Mouse (Mus musculus) heart, postnatal 0 days (tissue): ENCODE results near the gene Ear10. TPM values are rescaled to one million over a fixed set of nuclear protein-coding genes. Genes with fewer than 3 reads are reported as not detected.
"Not testable (repeated sequence)": the region's sequence is repeated elsewhere in the genome, so short reads cannot be mapped to it uniquely, and the experiment has no call there.

ENCODE experiments used
- ATAC-seq: fragments of 200-750 bp; cut with Nextera tagmentation; 2 replicates; pipeline ENCODE4 v1.8.0; 2017; ENCODE audit warnings: low read depth, moderate number of reproducible peaks, moderate library complexity; ENCODE audit not compliant: insufficient read depth
- DNase-seq: peaks from one replicate; pipeline ENCODE4 v3.0.0-alpha.2; 2016; ENCODE audit warnings: low spot score
- H3K27ac ChIP-seq: fragments of 300-500 bp; sonication (generic); 2 replicates; pipeline ENCODE4 v1.5.1; 2014; ENCODE audit warnings: low read depth, mild to moderate bottlenecking
- H3K27me3 ChIP-seq: fragments of 300-500 bp; sonication (generic); 2 replicates; pipeline ENCODE4 v1.6.1; 2014; ENCODE audit warnings: low read length, mixed read lengths; ENCODE audit not compliant: control insufficient read depth, insufficient read depth
- H3K36me3 ChIP-seq: fragments of 300-500 bp; sonication (generic); replicated peaks from 2 replicates; pipeline ENCODE4 v1.6.1; 2014; ENCODE audit warnings: low read length, mixed read lengths; ENCODE audit not compliant: control insufficient read depth, insufficient read depth
- H3K4me1 ChIP-seq: fragments of 300-500 bp; sonication (generic); 2 replicates; pipeline ENCODE4 v1.6.1; 2014; ENCODE audit warnings: antibody characterized with exemption; ENCODE audit not compliant: control insufficient read depth, insufficient read depth
- H3K4me2 ChIP-seq: fragments of 300-500 bp; sonication (generic); 2 replicates; pipeline ENCODE4 v1.6.1; 2014; ENCODE audit warnings: low read depth, mild to moderate bottlenecking, low read length, moderate library complexity
- H3K4me3 ChIP-seq: fragments of 300-500 bp; sonication (generic); 2 replicates; pipeline ENCODE4 v1.5.1; 2014; ENCODE audit warnings: low read depth, low read length
- H3K9ac ChIP-seq: fragments of 300-500 bp; sonication (generic); replicated peaks from 2 replicates; pipeline ENCODE4 v1.6.1; 2014; ENCODE audit warnings: low read depth, low read length, mixed read lengths
- H3K9me3 ChIP-seq: fragments of 300-500 bp; sonication (generic); replicated peaks from 2 replicates; pipeline ENCODE4 v1.6.1; 2016; ENCODE audit warnings: low read length; ENCODE audit not compliant: control insufficient read depth
- WGBS: fragments of 180-500 bp; shearing (Covaris S2); extraction: QIAGEN DNeasy Blood & Tissue Kit; methylation state at CpG from one replicate; pipeline ENCODE4 v1.1.7; 2014; 5-methylcytosine and 5-hydroxymethylcytosine counted together
- polyA plus RNA-seq: library from polyadenylated mRNA; unstranded; fragments of >200 nt; fragmentation: Nextera tagmentation; extraction: Ambion mirVana; gene quantifications from 2 replicates; pipeline ENCODE4 v1.2.1, GENCODE M21; 2015
- total RNA-seq: library from RNA; depleted of rRNA; stranded (reverse); fragments of >200 nt; gene quantifications from 2 replicates; pipeline ENCODE4 v1.2.3, GENCODE M21; 2014; ENCODE audit warnings: low replicate concordance; rRNA removed

The Ear10 gene
- total and polyA plus RNA-seq, 2 experiments from 2014 or later, result not detected

GRCm38 (mm10) chr14:43875417-43875816 is 47.9 kb downstream of the Ear10 start, which contains the start of gene Ear1:
Gene Ear1 (minus strand): TSS chr14:43875517.
- DNase-seq, H3K27me3 ChIP-seq, H3K4me2 ChIP-seq, H3K36me3 ChIP-seq, H3K4me3 ChIP-seq, ATAC-seq, H3K4me1 ChIP-seq, H3K9me3 ChIP-seq, H3K9ac ChIP-seq, H3K27ac ChIP-seq: not testable (repeated sequence)
- 74% methylated on average over 2 of the region's 3 CpGs for WGBS

- H3K9ac ChIP-seq, H3K27me3 ChIP-seq, H3K36me3 ChIP-seq, H3K27ac ChIP-seq, H3K4me1 ChIP-seq, H3K4me3 ChIP-seq, H3K4me2 ChIP-seq, H3K9me3 ChIP-seq, DNase-seq, ATAC-seq: not testable (repeated sequence)
- 80% methylated on average over 3 of the region's 3 CpGs for WGBS
Measured at GRCm38 (mm10) chr14:43874862-43875261, 48.5 kb downstream of the Ear10 start.

Other genes starting within 250 kb of the Ear10 start
- gene Gm8165, start 246.4 kb downstream of the Ear10 start, total RNA-seq, result not detected in 2 replicates
- gene Gm8165, start 246.4 kb downstream of the Ear10 start, polyA plus RNA-seq, result not detected in 2 replicates
- 0.08 TPM in 1 of 2 replicates, not detected in the other for gene Gm7324, start 225.7 kb downstream of the Ear10 start, total RNA-seq
- 0.55 and 0.59 TPM in 2 replicates for gene Gm7324, start 225.7 kb downstream of the Ear10 start, polyA plus RNA-seq
- not detected in 2 replicates for gene Gm16506, start 196.1 kb downstream of the Ear10 start, total RNA-seq
- gene Gm16506, start 196.1 kb downstream of the Ear10 start, polyA plus RNA-seq, result not detected in 2 replicates
- gene Gm6526, start 175.7 kb downstream of the Ear10 start, total RNA-seq, result not detected in 2 replicates
- gene Gm6526, start 175.7 kb downstream of the Ear10 start, polyA plus RNA-seq, result not detected in 2 replicates
- gene Gm8180, start 138.8 kb downstream of the Ear10 start, total RNA-seq, result not detected in 2 replicates
- not detected in 2 replicates for gene Gm8180, start 138.8 kb downstream of the Ear10 start, polyA plus RNA-seq
- gene Ear1, start 48.0 kb downstream of the Ear10 start, total RNA-seq, result not detected in 2 replicates
- not detected in 2 replicates for gene Ear1, start 48.0 kb downstream of the Ear10 start, polyA plus RNA-seq
- gene Gm8113, start 1.8 kb upstream of the Ear10 start, total RNA-seq, result 12.9 and 20.5 TPM in 2 replicates
- gene Gm8113, start 1.8 kb upstream of the Ear10 start, polyA plus RNA-seq, result 32.3 and 33.7 TPM in 2 replicates
- not detected in 2 replicates for gene Ang5, start 33.5 kb upstream of the Ear10 start, total RNA-seq
- gene Ang5, start 33.5 kb upstream of the Ear10 start, polyA plus RNA-seq, result not detected in 2 replicates
- gene Ang6, start 78.7 kb upstream of the Ear10 start, total RNA-seq, result not detected in 2 replicates
- gene Ang6, start 78.7 kb upstream of the Ear10 start, polyA plus RNA-seq, result not detected in 2 replicates
- not detected in 2 replicates for gene Ear2, start 179.1 kb upstream of the Ear10 start, total RNA-seq
- gene Ear2, start 179.1 kb upstream of the Ear10 start, polyA plus RNA-seq, result 0.38 and 0.45 TPM in 2 replicates
- not detected in 2 replicates for gene Gm3327, start 200.3 kb upstream of the Ear10 start, total RNA-seq
- not detected in 2 replicates for gene Gm3327, start 200.3 kb upstream of the Ear10 start, polyA plus RNA-seq